8 mouse cellular contexts compared by ENCODE assay signal in genomic region chrX:36195736-36196525, GRCm38 (mm10). TPM values are rescaled to one million over a fixed set of nuclear protein-coding genes. Genes with fewer than 3 reads are reported as not detected.
A peak's percentile ranks its signal among the peaks of the same experiment; 100 is the strongest.
DNase-seq lines count a peak whose midpoint lies in the region; ATAC-seq lines count a peak whose summit lies in the region.
"Had no signal": no experiment of that assay in that cellular context is flagged by ENCODE, and none has a peak within 500 bp of the region (broad histone marks: within the 10 kb centered on the region; RNA-seq: fewer than 3 reads in every experiment).

Gene Zcchc12, plus strand, starts transcription at chrX:36195904.

- no peaks in the 10 kb centered on the region for H3K9me3 ChIP-seq in forebrain, embryonic 13.5 days (replicated peaks)
- H3K9me3 ChIP-seq in limb, embryonic 12.5 days = no peaks in the 10 kb centered on the region

- H3K4me2 ChIP-seq in forebrain, embryonic 13.5 days = peak within 1 kb of the TSS; percentile 60
- H3K4me2 ChIP-seq in limb, embryonic 12.5 days = peak within 1 kb of the TSS; percentile 58

- H3K36me3 ChIP-seq in forebrain, embryonic 13.5 days (ENCODE audit: poor library complexity, severe bottlenecking) = no peaks in the 10 kb centered on the region
- no peaks in the 10 kb centered on the region for H3K36me3 ChIP-seq in limb, embryonic 12.5 days

- no peak within 1 kb of the TSS for H3K27ac ChIP-seq in forebrain, embryonic 13.5 days
- no peak within 1 kb of the TSS for H3K27ac ChIP-seq in limb, embryonic 12.5 days

- H3K27me3 ChIP-seq in forebrain, embryonic 13.5 days = no peaks in the 10 kb centered on the region
- H3K27me3 ChIP-seq in limb, embryonic 12.5 days = no peaks in the 10 kb centered on the region; the same call in 1 of the 2 replicates

- peaks cover 18% of the 10 kb centered on the region for H3K4me1 ChIP-seq in forebrain, embryonic 13.5 days
- no peaks in the 10 kb centered on the region for H3K4me1 ChIP-seq in limb, embryonic 12.5 days (replicated peaks)

- peak; percentile 87 for ATAC-seq in forebrain, embryonic 13.5 days
- ATAC-seq in inflammation-experienced regulatory T-cells, adult 6 months = peak; percentile 80
- ATAC-seq in limb, embryonic 12.5 days (ENCODE audit: insufficient number of reproducible peaks, insufficient read depth, low FRiP score, low TSS enrichment, low read depth) = peak; percentile 64; the same call in 1 of the 2 replicates
- no peak for ATAC-seq in megakaryocyte, adult 5-6 weeks (ENCODE audit: poor library complexity, severe bottlenecking)

- H3K4me3 ChIP-seq in forebrain, embryonic 13.5 days = peak within 1 kb of the TSS; percentile 38
- H3K4me3 ChIP-seq in limb, embryonic 12.5 days (replicated peaks) = peak within 1 kb of the TSS; percentile 31
- H3K4me3 ChIP-seq: myocyte had no signal

- 20% methylated on average over 28 of the region's 28 CpGs for WGBS in forebrain, embryonic 13.5 days
- 20% methylated on average over 28 of the region's 28 CpGs for WGBS in limb, embryonic 12.5 days

- peak; percentile 10 for DNase-seq in MN1 (ENCODE audit: low spot score)
- DNase-seq in adrenal gland, postnatal 10 days = peak; percentile 16
- peak; percentile 61 for DNase-seq in retina, postnatal 1 day

- H3K9ac ChIP-seq in forebrain, embryonic 13.5 days = peak within 1 kb of the TSS; percentile 46; the same call in 1 of the 2 replicates
- 0 out of 2 replicates have a peak within 1 kb of the TSS, but pooled peaks have one; percentile 18 for H3K9ac ChIP-seq in limb, embryonic 12.5 days (replicated peaks)

RNA-seq across cellular contexts. Expression of gene Zcchc12, which starts in this region (rescaled TPM):
- 1 to 10 TPM; 5.2 to 9.1 TPM for total RNA-seq in adrenal gland, postnatal 10 days (2021)
- 91.0 and 133 TPM in 2 replicates for polyA plus RNA-seq in forebrain, embryonic 13.5 days (2015; fragmentation: Nextera tagmentation; extraction: Ambion mirVana)
- 1 to 10 TPM in 2 of 3 experiments, under 1 TPM in 1; 0.18 to 3.6 (median 2.2) TPM for polyA plus RNA-seq in inflammation-experienced regulatory T-cells, adult 6 months (2017; shearing (Covaris generic))
- 14.3 and 15.3 TPM in 2 replicates for polyA plus RNA-seq in limb, embryonic 12.5 days (2016; fragmentation: Nextera tagmentation; extraction: Ambion mirVana)
- not detected in 2 replicates for total RNA-seq in megakaryocyte, adult 5-6 weeks (2015)
- total RNA-seq in megakaryocyte, adult 5-6 weeks (2017) = not detected in 2 replicates

Comparison
In these comparisons a context has a peak if more than half of its experiments do, and no peak if none do; other contexts are left out.
1. RNA of gene Zcchc12 (total RNA-seq): 5.2 to 9.1 TPM in adrenal gland, postnatal 10 days; not detected in megakaryocyte, adult 5-6 weeks; every median in the first group is over 4 times any median in the second.
2. DNase-seq: peak in every context shown above with its lines; median percentile 61 in retina, postnatal 1 day; 16 in adrenal gland, postnatal 10 days; 10 in MN1.